Mouse (Mus musculus): ENCODE measurements at regions not wholly inside any gene's neighbourhood (a gene's known extent, or its start where the extent isn't known, plus 50 kb on each side); places are given as distances from the start of the nearest gene placed in this dataset.

DNA sequence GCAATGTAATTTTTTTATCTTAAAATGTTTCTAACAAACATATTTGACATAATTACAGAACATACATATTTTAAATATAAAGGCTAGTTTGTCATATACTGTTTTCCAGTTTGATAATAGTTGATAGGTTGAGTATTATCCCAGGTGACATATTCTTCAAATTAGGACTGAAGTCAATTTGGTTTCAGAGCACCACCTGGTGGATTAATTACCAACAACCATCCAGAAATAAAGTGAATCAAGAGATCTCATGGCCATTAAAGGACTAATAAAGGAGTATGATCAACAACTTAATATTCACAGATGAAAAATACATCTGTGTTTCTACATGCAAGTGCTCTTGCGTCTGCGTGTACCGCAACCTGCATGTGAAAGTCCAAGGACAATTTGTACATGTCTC, 50.3 kb upstream of the Nmu start:
- no peak overlapping the region for H3K4me2 ChIP-seq (ENCODE audit: low read depth, low read length)
- TF ChIP-seq CTCF (IDR thresholded peaks at IDR 0.05; ENCODE audit: low read depth) (peak; percentile 61), EP300 (IDR thresholded peaks at IDR 0.05; ENCODE audit: low read depth) (no peak)
- H3K4me1 ChIP-seq (ENCODE audit: control insufficient read depth, insufficient read depth) = no peaks in the 10 kb centered on the region
- ATAC-seq (ENCODE audit: insufficient read depth, low read depth) = no peak
- DNase-seq (ENCODE audit: low spot score) = no peak
- H3K36me3 ChIP-seq (replicated peaks; ENCODE audit: control insufficient read depth, insufficient read depth, low read length) = no peaks in the 10 kb centered on the region
- no peak overlapping the region for H3K27ac ChIP-seq (ENCODE audit: low read depth)
- WGBS = 81% methylated on average over 3 of the region's 3 CpGs
- no peaks in the 10 kb centered on the region for H3K27me3 ChIP-seq (ENCODE audit: control insufficient read depth, insufficient read depth, low read length)
- no peaks in the 10 kb centered on the region for H3K9me3 ChIP-seq (replicated peaks; ENCODE audit: control insufficient read depth, low read length)
- H3K4me3 ChIP-seq (ENCODE audit: low read depth, low read length) = no peak overlapping the region
- H3K9ac ChIP-seq (replicated peaks; ENCODE audit: low read depth, low read length) = no peak overlapping the region

DNA sequence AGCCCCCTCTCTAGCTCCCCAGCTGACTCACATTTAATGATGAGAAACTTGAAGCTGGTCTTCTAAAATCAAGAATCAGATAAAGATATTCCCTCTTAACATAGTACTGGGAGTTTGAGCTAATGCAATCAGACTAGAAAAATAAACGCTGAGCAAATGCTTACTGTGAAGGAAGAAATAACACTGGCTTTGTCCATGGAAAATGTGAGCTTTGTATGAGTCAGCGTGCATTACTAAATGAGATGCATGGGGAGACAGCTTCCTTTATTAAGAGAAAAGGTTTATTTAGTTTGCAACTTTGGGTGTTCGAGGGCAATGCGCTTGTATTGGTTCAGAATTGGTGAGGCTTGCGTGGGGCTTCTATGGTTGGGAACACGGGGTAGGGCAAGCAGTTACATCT, 52.7 kb upstream of the Nmu start:
- H3K4me2 ChIP-seq (ENCODE audit: low read depth, low read length) = no peak overlapping the region
- H3K4me3 ChIP-seq (ENCODE audit: low read depth, low read length) = no peak overlapping the region
- H3K36me3 ChIP-seq (replicated peaks; ENCODE audit: control insufficient read depth, insufficient read depth, low read length) = no peaks in the 10 kb centered on the region
- ATAC-seq (ENCODE audit: insufficient read depth, low read depth) = no peak
- no peaks in the 10 kb centered on the region for H3K4me1 ChIP-seq (ENCODE audit: control insufficient read depth, insufficient read depth)
- 78% methylated on average over 6 of the region's 6 CpGs for WGBS
- no peak overlapping the region for H3K9ac ChIP-seq (replicated peaks; ENCODE audit: low read depth, low read length)
- H3K27ac ChIP-seq (ENCODE audit: low read depth) = no peak overlapping the region
- H3K9me3 ChIP-seq (replicated peaks; ENCODE audit: control insufficient read depth, low read length) = no peaks in the 10 kb centered on the region
- no peak for TF ChIP-seq CTCF (IDR thresholded peaks at IDR 0.05; ENCODE audit: low read depth)
- no peak for TF ChIP-seq EP300 (IDR thresholded peaks at IDR 0.05; ENCODE audit: low read depth)
- H3K27me3 ChIP-seq (ENCODE audit: control insufficient read depth, insufficient read depth, low read length) = no peaks in the 10 kb centered on the region
- DNase-seq (ENCODE audit: low spot score) = no peak

DNA sequence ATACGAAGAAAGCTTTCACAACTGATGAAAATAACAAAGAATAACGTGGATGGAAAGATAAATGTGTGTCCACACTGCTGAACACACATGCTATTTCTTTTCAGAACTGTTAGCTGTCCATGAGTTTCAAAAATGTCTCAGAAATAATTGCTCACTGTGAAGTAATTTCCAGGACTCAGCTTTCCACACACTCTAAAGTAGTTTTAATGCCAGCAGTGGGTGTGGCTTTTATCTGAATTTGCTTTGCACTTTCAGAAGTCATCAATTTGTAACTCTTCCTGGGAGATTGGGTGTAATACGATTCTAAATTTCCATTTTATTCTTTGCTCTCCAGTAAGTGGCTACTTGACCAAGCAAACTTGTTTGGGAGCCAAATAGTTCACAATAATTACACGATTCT, 53.5 kb upstream of the Nmu start:
- no peaks in the 10 kb centered on the region for H3K36me3 ChIP-seq (replicated peaks; ENCODE audit: control insufficient read depth, insufficient read depth, low read length)
- H3K4me2 ChIP-seq (ENCODE audit: low read depth, low read length) = no peak overlapping the region
- no peak overlapping the region for H3K27ac ChIP-seq (ENCODE audit: low read depth)
- H3K4me3 ChIP-seq (ENCODE audit: low read depth, low read length) = no peak overlapping the region
- no peak for ATAC-seq (ENCODE audit: insufficient read depth, low read depth)
- H3K27me3 ChIP-seq (ENCODE audit: control insufficient read depth, insufficient read depth, low read length) = no peaks in the 10 kb centered on the region
- TF ChIP-seq EP300 (IDR thresholded peaks at IDR 0.05; ENCODE audit: low read depth) = no peak
- no peak for TF ChIP-seq CTCF (IDR thresholded peaks at IDR 0.05; ENCODE audit: low read depth)
- no peaks in the 10 kb centered on the region for H3K9me3 ChIP-seq (replicated peaks; ENCODE audit: control insufficient read depth, low read length)
- 59% methylated on average over 4 of the region's 4 CpGs for WGBS
- H3K4me1 ChIP-seq (ENCODE audit: control insufficient read depth, insufficient read depth) = no peaks in the 10 kb centered on the region
- no peak for DNase-seq (ENCODE audit: low spot score)
- H3K9ac ChIP-seq (replicated peaks; ENCODE audit: low read depth, low read length) = no peak overlapping the region

DNA sequence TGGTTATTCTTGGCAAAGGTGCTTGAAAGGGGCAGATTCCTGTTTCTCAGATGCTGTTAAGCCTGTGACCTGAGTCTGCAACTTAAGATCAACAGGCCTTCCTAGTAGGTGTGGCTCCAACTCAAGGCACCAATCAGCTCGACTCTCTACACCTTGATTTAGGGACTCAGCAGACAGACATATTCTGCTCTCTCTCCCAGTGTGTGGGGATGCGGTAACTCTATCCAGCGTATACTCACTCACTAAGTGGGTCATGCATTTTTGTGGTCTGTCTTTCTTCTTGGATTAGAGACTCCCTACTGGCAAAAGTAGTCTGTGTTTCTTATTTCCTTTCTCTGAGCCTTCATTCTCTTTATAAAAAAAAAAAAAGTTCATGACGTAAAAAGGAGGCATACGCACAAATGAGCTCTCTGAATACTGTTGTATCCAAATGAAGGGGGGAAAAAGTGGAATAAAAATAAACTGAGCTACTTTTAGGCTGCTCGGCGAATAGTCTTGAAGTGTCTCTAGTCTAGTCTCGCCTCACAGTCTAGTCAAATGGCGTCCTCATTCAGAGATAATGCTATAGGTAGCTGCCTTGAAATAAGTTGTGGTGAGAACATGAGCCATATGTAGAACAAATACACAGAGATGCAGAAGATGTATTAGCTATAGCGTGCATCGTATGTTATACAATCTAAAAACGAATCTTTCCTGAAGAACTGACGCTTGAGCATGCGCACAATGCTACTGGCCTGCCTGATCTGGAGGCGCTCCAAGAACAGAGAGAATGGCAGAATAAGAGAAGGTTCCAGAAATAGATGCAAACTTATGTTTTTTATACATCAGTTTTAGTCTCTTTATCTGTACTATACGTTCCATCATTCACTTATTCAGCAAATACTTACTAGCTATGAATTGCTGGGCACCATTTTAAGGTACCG, 55.6 kb upstream of the Nmu start:
- Histone ChIP-seq H3K4me3 (ENCODE audit: low read depth, low read length) (no peak overlapping the region), H3K27ac (ENCODE audit: low read depth) (no peak overlapping the region), H3K9me3 (replicated peaks; ENCODE audit: control insufficient read depth, low read length) (no peaks in the 10 kb centered on the region), H3K27me3 (ENCODE audit: control insufficient read depth, insufficient read depth, low read length) (no peaks in the 10 kb centered on the region), H3K9ac (replicated peaks; ENCODE audit: low read depth, low read length) (no peak overlapping the region), H3K4me1 (ENCODE audit: control insufficient read depth, insufficient read depth) (no peaks in the 10 kb centered on the region), H3K4me2 (ENCODE audit: low read depth, low read length) (no peak overlapping the region), H3K36me3 (replicated peaks; ENCODE audit: control insufficient read depth, insufficient read depth, low read length) (no peaks in the 10 kb centered on the region)
- TF ChIP-seq EP300 (IDR thresholded peaks at IDR 0.05; ENCODE audit: low read depth) = no peak
- TF ChIP-seq CTCF (IDR thresholded peaks at IDR 0.05; ENCODE audit: low read depth) = no peak
- no peak for ATAC-seq (ENCODE audit: insufficient read depth, low read depth)
- DNase-seq (ENCODE audit: low spot score) = no peak
- WGBS = 78% methylated on average over 17 of the region's 17 CpGs

DNA sequence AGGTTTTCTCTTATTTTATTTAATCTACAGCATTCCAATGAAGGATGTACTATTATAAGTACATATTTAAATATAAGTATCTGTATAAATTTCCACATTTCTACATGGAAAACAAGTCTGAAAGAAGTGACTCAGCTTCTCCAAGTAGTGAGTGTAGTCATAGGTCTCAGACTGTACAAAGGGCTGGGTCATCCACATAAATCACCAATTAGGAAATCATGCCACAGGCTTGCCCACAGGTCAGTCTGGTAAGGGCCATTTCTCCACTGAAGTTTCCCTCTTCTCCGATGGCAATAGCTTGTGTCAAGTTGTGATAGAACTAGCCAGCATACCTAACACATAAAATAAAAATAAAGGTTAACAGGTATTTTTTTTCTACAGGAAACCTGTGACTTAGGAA, 56.3 kb upstream of the Nmu start:
- ATAC-seq (ENCODE audit: insufficient read depth, low read depth) = no peak
- no peak overlapping the region for H3K9ac ChIP-seq (replicated peaks; ENCODE audit: low read depth, low read length)

DNA sequence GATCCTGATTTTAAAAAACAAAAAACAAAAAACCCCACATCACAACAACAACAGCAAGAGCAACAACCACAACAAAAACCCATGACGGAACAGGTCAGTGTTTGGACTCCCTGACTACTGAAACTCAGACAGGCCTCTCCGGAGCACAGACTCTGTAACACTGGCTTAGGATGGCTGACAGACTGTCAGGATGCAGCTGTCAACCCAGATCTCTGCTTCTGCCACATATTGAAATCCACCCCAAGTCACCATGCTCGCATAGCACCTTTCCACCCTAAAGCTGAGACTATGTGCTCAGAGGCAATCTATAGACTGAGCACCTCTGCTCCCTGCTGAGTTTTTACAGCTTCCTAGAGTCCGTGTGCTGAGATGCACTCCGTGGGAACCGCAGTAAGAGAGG, 57.0 kb upstream of the Nmu start:
- TF ChIP-seq CTCF (IDR thresholded peaks at IDR 0.05; ENCODE audit: low read depth) (no peak), EP300 (IDR thresholded peaks at IDR 0.05; ENCODE audit: low read depth) (no peak)
- no peak overlapping the region for H3K4me3 ChIP-seq (ENCODE audit: low read depth, low read length)
- H3K4me2 ChIP-seq (ENCODE audit: low read depth, low read length) = no peak overlapping the region

More for the DNA sequence above, 56.3 kb upstream of the Nmu start:
- no peak overlapping the region for H3K4me3 ChIP-seq (ENCODE audit: low read depth, low read length)
- no peaks in the 10 kb centered on the region for H3K36me3 ChIP-seq (replicated peaks; ENCODE audit: control insufficient read depth, insufficient read depth, low read length)
- WGBS = 81% methylated on average over 1 of the region's 1 CpGs
- H3K9me3 ChIP-seq (replicated peaks; ENCODE audit: control insufficient read depth, low read length) = no peaks in the 10 kb centered on the region
- no peaks in the 10 kb centered on the region for H3K4me1 ChIP-seq (ENCODE audit: control insufficient read depth, insufficient read depth)
- H3K4me2 ChIP-seq (ENCODE audit: low read depth, low read length) = no peak overlapping the region
- no peak overlapping the region for H3K27ac ChIP-seq (ENCODE audit: low read depth)
- DNase-seq (ENCODE audit: low spot score) = no peak
- no peaks in the 10 kb centered on the region for H3K27me3 ChIP-seq (ENCODE audit: control insufficient read depth, insufficient read depth, low read length)
- TF ChIP-seq EP300 (IDR thresholded peaks at IDR 0.05; ENCODE audit: low read depth) (no peak), CTCF (IDR thresholded peaks at IDR 0.05; ENCODE audit: low read depth) (no peak)

More for the DNA sequence above, 57.0 kb upstream of the Nmu start:
- H3K36me3 ChIP-seq (replicated peaks; ENCODE audit: control insufficient read depth, insufficient read depth, low read length) = no peaks in the 10 kb centered on the region
- no peak overlapping the region for H3K27ac ChIP-seq (ENCODE audit: low read depth)
- no peak for ATAC-seq (ENCODE audit: insufficient read depth, low read depth)
- no peak for DNase-seq (ENCODE audit: low spot score)
- H3K27me3 ChIP-seq (ENCODE audit: control insufficient read depth, insufficient read depth, low read length) = no peaks in the 10 kb centered on the region
- H3K9ac ChIP-seq (replicated peaks; ENCODE audit: low read depth, low read length) = no peak overlapping the region
- H3K9me3 ChIP-seq (replicated peaks; ENCODE audit: control insufficient read depth, low read length) = no peaks in the 10 kb centered on the region
- H3K4me1 ChIP-seq (ENCODE audit: control insufficient read depth, insufficient read depth) = no peaks in the 10 kb centered on the region
- WGBS = 80% methylated on average over 6 of the region's 6 CpGs
